In the genomic region with DNA sequence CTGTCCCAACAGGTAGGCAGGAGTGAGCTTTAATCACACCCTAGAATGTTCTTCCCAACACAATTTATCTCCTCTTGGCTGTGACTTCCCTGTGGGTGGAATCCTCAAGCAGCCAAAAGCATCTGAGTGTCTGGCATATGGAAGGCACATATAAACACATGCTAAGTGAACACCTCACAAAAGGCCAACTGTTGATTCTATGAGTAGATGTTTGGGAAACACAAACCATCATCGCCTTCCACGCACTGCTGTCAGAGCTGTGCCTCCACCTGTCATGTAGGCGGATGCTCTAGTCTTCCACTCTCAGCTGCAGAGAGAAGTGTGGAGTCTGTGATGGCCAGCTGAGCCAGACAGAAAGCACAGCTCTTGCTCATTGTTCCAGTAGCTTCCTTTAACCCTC, we compare ENCODE assay signal across 21 mouse cellular contexts. TPM values are rescaled to one million over a fixed set of nuclear protein-coding genes. Genes with fewer than 3 reads are reported as not detected.
DNase-seq lines count a peak whose midpoint lies in the region; ATAC-seq and TF ChIP-seq lines count a peak whose summit lies in the region.
"Had no signal": no experiment of that assay in that cellular context is flagged by ENCODE, and none has a peak within 500 bp of the region (broad histone marks: within the 10 kb centered on the region; RNA-seq: fewer than 3 reads in every experiment).

No protein-coding gene starts in this region.

- no peaks in the 10 kb centered on the region for H3K4me1 ChIP-seq in forebrain, postnatal 0 days (ENCODE audit: insufficient read depth)
- no peaks in the 10 kb centered on the region for H3K4me1 ChIP-seq in forebrain, embryonic 10.5 days
- H3K4me1 ChIP-seq: hindbrain, embryonic 13.5 days had no signal

- DNase-seq in forebrain, postnatal 0 days, result no peak
- no peak for DNase-seq in forebrain, embryonic 10.5 days (ENCODE audit: extremely low spot score, low spot score)
- DNase-seq in layer of hippocampus, adult 2 months (ENCODE audit: low spot score in 2 of 2), result peak; percentile 53 to 83
- DNase-seq in left cerebral cortex, adult 9 months (ENCODE audit: low spot score in 2 of 2), result peak; percentile 74 to 86
- peak; percentile 78 to 84 for DNase-seq in right cerebral cortex, postnatal 36 days (ENCODE audit: low spot score in 2 of 2)
- no peak for DNase-seq in cerebellum, adult 9-11 months
- DNase-seq: adrenal gland, postnatal 36 days; cerebellum, postnatal 14 days; heart, postnatal 10 days; kidney, postnatal 36 days; lung, embryonic 14.5 days; thymus, postnatal 14 days had no signal

- TF ChIP-seq CTCF in forebrain, postnatal 0 days (IDR thresholded peaks at IDR 0.05; ENCODE audit: low read depth), result no peak
- TF ChIP-seq CTCF in layer of hippocampus, adult 2 months (conservative IDR thresholded peaks at IDR 0.05), result no peak

- H3K9ac ChIP-seq in forebrain, postnatal 0 days, result no peak overlapping the region
- H3K9ac ChIP-seq: hindbrain, embryonic 13.5 days; lung, embryonic 14.5 days had no signal

- H3K27me3 ChIP-seq in forebrain, postnatal 0 days (ENCODE audit: insufficient read depth, low read length), result no peaks in the 10 kb centered on the region
- no peaks in the 10 kb centered on the region for H3K27me3 ChIP-seq in forebrain, embryonic 10.5 days (ENCODE audit: poor library complexity, severe bottlenecking)
- H3K27me3 ChIP-seq: CH12.LX; hindbrain, embryonic 13.5 days had no signal

- WGBS in forebrain, postnatal 0 days, result 83% methylated on average over 3 of the region's 3 CpGs
- 87% methylated on average over 3 of the region's 3 CpGs for WGBS in forebrain, embryonic 10.5 days

- H3K27ac ChIP-seq in forebrain, postnatal 0 days (ENCODE audit: low read depth, low read length), result no peak overlapping the region
- H3K27ac ChIP-seq in forebrain, embryonic 10.5 days, result no peak overlapping the region
- H3K27ac ChIP-seq in layer of hippocampus, adult 2 months, result no peak overlapping the region
- H3K27ac ChIP-seq: hindbrain, embryonic 13.5 days had no signal

- H3K36me3 ChIP-seq in forebrain, postnatal 0 days (ENCODE audit: insufficient read depth), result no peaks in the 10 kb centered on the region
- no peaks in the 10 kb centered on the region for H3K36me3 ChIP-seq in forebrain, embryonic 10.5 days (replicated peaks)

- H3K4me3 ChIP-seq in forebrain, postnatal 0 days (ENCODE audit: low read depth, low read length), result no peak overlapping the region
- no peak overlapping the region for H3K4me3 ChIP-seq in forebrain, embryonic 10.5 days
- no peak overlapping the region for H3K4me3 ChIP-seq in layer of hippocampus, adult 2 months
- H3K4me3 ChIP-seq: erythroblast, embryonic 14.5 days; hindbrain, embryonic 13.5 days had no signal

- no peaks in the 10 kb centered on the region for H3K9me3 ChIP-seq in forebrain, postnatal 0 days (ENCODE audit: low read length)
- peaks cover 6% of the 10 kb centered on the region for H3K9me3 ChIP-seq in forebrain, embryonic 10.5 days

- H3K4me2 ChIP-seq in forebrain, postnatal 0 days (ENCODE audit: low read depth), result no peak overlapping the region
- H3K4me2 ChIP-seq: hindbrain, embryonic 13.5 days; lung, embryonic 14.5 days had no signal

- peak; percentile 29 for ATAC-seq in forebrain, postnatal 0 days
- ATAC-seq in inflammation-experienced regulatory T-cells, adult 6 months, result no peak
- ATAC-seq in monocyte, adult 5-6 weeks (replicated peaks; ENCODE audit: insufficient number of reproducible peaks, low FRiP score, low TSS enrichment, poor library complexity, severe bottlenecking), result no peak
- ATAC-seq: intestine, embryonic 16.5 days; midbrain, embryonic 16.5 days had no signal

RNA-seq across cellular contexts. Expression of a gene that starts 22.1 kb away (rescaled TPM):
- total RNA-seq in forebrain, postnatal 0 days (2014; rRNA removed), result 23.3 and 26.0 TPM in 2 replicates
- polyA plus RNA-seq in forebrain, postnatal 0 days (2015; fragmentation: Nextera tagmentation; extraction: Ambion mirVana), result 6.9 and 8.0 TPM in 2 replicates
- polyA plus RNA-seq in forebrain, embryonic 10.5 days (2016; fragmentation: Nextera tagmentation; extraction: Ambion mirVana), result 0.32 and 0.33 TPM in 2 replicates
- 1 to 10 TPM; 1.3 to 2.6 TPM for total RNA-seq in layer of hippocampus, adult 2 months (2021)
- polyA plus RNA-seq in inflammation-experienced regulatory T-cells, adult 6 months (2017; shearing (Covaris generic)), result under 1 TPM in 1 of 3 experiments, not detected in 2; 0.12 TPM
- 0.10 TPM in 1 of 3 replicates, not detected in the others for total RNA-seq in monocyte, adult 5-6 weeks (2017)
- total RNA-seq: megakaryocyte progenitor cell, adult 5-6 weeks had no signal
- polyA plus RNA-seq: erythroblast, embryonic 14.5 days had no signal

RNA-seq across cellular contexts. Expression of a gene that starts 27.1 kb away (rescaled TPM):
- 0.08 and 0.19 TPM in 2 replicates for total RNA-seq in forebrain, postnatal 0 days (2014; rRNA removed)
- polyA plus RNA-seq in forebrain, postnatal 0 days (2015; fragmentation: Nextera tagmentation; extraction: Ambion mirVana), result 0.05 and 0.10 TPM in 2 replicates
- not detected in 2 replicates for polyA plus RNA-seq in forebrain, embryonic 10.5 days (2016; fragmentation: Nextera tagmentation; extraction: Ambion mirVana)
- not detected for total RNA-seq in layer of hippocampus, adult 2 months (2021)
- polyA plus RNA-seq in inflammation-experienced regulatory T-cells, adult 6 months (2017; shearing (Covaris generic)), result not detected
- total RNA-seq in monocyte, adult 5-6 weeks (2017), result not detected in 3 replicates
- total RNA-seq: megakaryocyte progenitor cell, adult 5-6 weeks had no signal
- polyA plus RNA-seq: erythroblast, embryonic 14.5 days; neural tube, embryonic 11.5 days had no signal

RNA-seq across cellular contexts. Expression of a gene that starts 40.0 kb away (rescaled TPM):
- 1.0 and 1.5 TPM in 2 replicates for total RNA-seq in forebrain, postnatal 0 days (2014; rRNA removed)
- 0.35 and 0.65 TPM in 2 replicates for polyA plus RNA-seq in forebrain, postnatal 0 days (2015; fragmentation: Nextera tagmentation; extraction: Ambion mirVana)
- polyA plus RNA-seq in forebrain, embryonic 10.5 days (2016; fragmentation: Nextera tagmentation; extraction: Ambion mirVana), result 0.06 and 0.10 TPM in 2 replicates
- under 1 TPM; 0.46 to 0.52 TPM for total RNA-seq in layer of hippocampus, adult 2 months (2021)
- polyA plus RNA-seq in inflammation-experienced regulatory T-cells, adult 6 months (2017; shearing (Covaris generic)), result under 1 TPM in 1 of 3 experiments, not detected in 2; 0.31 TPM
- total RNA-seq in monocyte, adult 5-6 weeks (2017), result 0.10 to 0.53 TPM in 2 of 3 replicates, not detected in the other
- total RNA-seq: CH12.LX; megakaryocyte progenitor cell, adult 5-6 weeks had no signal
- polyA plus RNA-seq: erythroblast, embryonic 14.5 days had no signal

Comparison
In these comparisons a context has a peak if more than half of its experiments do, and no peak if none do; other contexts are left out.
1. DNase-seq: peak in layer of hippocampus, adult 2 months (2 of 2), left cerebral cortex, adult 9 months (2 of 2) and right cerebral cortex, postnatal 36 days (2 of 2); none in forebrain, postnatal 0 days (single experiment), forebrain, embryonic 10.5 days (single experiment) and cerebellum, adult 9-11 months (single experiment).